Mouse (Mus musculus): ENCODE measurements at regions not wholly inside any gene's neighbourhood (a gene's known extent, or its start where the extent isn't known, plus 50 kb on each side); places are given as distances from the start of the nearest gene placed in this dataset.
A peak's percentile ranks its signal among the peaks of the same experiment; 100 is the strongest.

GRCm38 (mm10) chr7:119384670-119385241 lies 74.3 kb downstream of the Gp2 start:
- H3K9me3 ChIP-seq (ENCODE audit: control insufficient read depth, low read length): no peaks in the 10 kb centered on the region
- ATAC-seq (ENCODE audit: low FRiP score, low TSS enrichment) (no peak), DNase-seq (ENCODE audit: low spot score) (no peak)
- TF ChIP-seq CTCF (IDR thresholded peaks at IDR 0.05; ENCODE audit: low read depth): no peak
- no peak for TF ChIP-seq EP300 (optimal IDR thresholded peaks at IDR 0.05)
- no peak overlapping the region for H3K4me2 ChIP-seq (replicated peaks; ENCODE audit: low read depth)
- H3K4me3 ChIP-seq (ENCODE audit: low read depth, low read length): no peak overlapping the region
- no peaks in the 10 kb centered on the region for H3K36me3 ChIP-seq (ENCODE audit: control insufficient read depth, insufficient read depth, low read length)
- no peak overlapping the region for H3K9ac ChIP-seq (ENCODE audit: low read length)
- WGBS: 65% methylated on average over 7 of the region's 7 CpGs
- no peaks in the 10 kb centered on the region for H3K27me3 ChIP-seq (ENCODE audit: control insufficient read depth, insufficient read depth, low read length)
- H3K4me1 ChIP-seq (replicated peaks; ENCODE audit: control insufficient read depth, insufficient read depth): no peaks in the 10 kb centered on the region
- no peak overlapping the region for H3K27ac ChIP-seq (replicated peaks)

- no peaks in the 10 kb centered on the region for H3K27me3 ChIP-seq (ENCODE audit: control insufficient read depth, insufficient read depth, low read length)
- H3K4me1 ChIP-seq (replicated peaks; ENCODE audit: control insufficient read depth, insufficient read depth): no peaks in the 10 kb centered on the region
- no peak overlapping the region for H3K9ac ChIP-seq (ENCODE audit: low read length)
- ATAC-seq (ENCODE audit: low FRiP score, low TSS enrichment): no peak
- no peak overlapping the region for H3K27ac ChIP-seq (replicated peaks)
- 47% methylated on average over 3 of the region's 3 CpGs for WGBS
- TF ChIP-seq CTCF (IDR thresholded peaks at IDR 0.05; ENCODE audit: low read depth) (no peak), EP300 (optimal IDR thresholded peaks at IDR 0.05) (no peak)
- no peak for DNase-seq (ENCODE audit: low spot score)
- no peaks in the 10 kb centered on the region for H3K9me3 ChIP-seq (ENCODE audit: control insufficient read depth, low read length)
- H3K4me3 ChIP-seq (ENCODE audit: low read depth, low read length): no peak overlapping the region
- H3K36me3 ChIP-seq (ENCODE audit: control insufficient read depth, insufficient read depth, low read length): no peaks in the 10 kb centered on the region
- no peak overlapping the region for H3K4me2 ChIP-seq (replicated peaks; ENCODE audit: low read depth)
Observed at GRCm38 (mm10) chr7:119379935-119380334, 79.2 kb downstream of the Gp2 start.

GRCm38 (mm10) chr7:119364268-119364596 lies 94.9 kb downstream of the Gp2 start:
- Histone ChIP-seq H3K4me1 (replicated peaks; ENCODE audit: control insufficient read depth, insufficient read depth) (no peaks in the 10 kb centered on the region), H3K27me3 (ENCODE audit: control insufficient read depth, insufficient read depth, low read length) (no peaks in the 10 kb centered on the region), H3K4me2 (replicated peaks; ENCODE audit: low read depth) (no peak overlapping the region), H3K9ac (ENCODE audit: low read length) (no peak overlapping the region), H3K4me3 (ENCODE audit: low read depth, low read length) (no peak overlapping the region), H3K36me3 (ENCODE audit: control insufficient read depth, insufficient read depth, low read length) (no peaks in the 10 kb centered on the region), H3K27ac (replicated peaks) (no peak overlapping the region), H3K9me3 (ENCODE audit: control insufficient read depth, low read length) (no peaks in the 10 kb centered on the region)
- ATAC-seq (ENCODE audit: low FRiP score, low TSS enrichment) (no peak), DNase-seq (ENCODE audit: low spot score) (no peak)
- no peak for TF ChIP-seq CTCF (IDR thresholded peaks at IDR 0.05; ENCODE audit: low read depth)
- TF ChIP-seq EP300 (optimal IDR thresholded peaks at IDR 0.05): no peak
- WGBS: 78% methylated on average over 1 of the region's 1 CpGs

GRCm38 (mm10) chr7:119363552-119364267 lies 95.4 kb downstream of the Gp2 start:
- no peak overlapping the region for H3K4me2 ChIP-seq (replicated peaks; ENCODE audit: low read depth)
- H3K9me3 ChIP-seq (ENCODE audit: control insufficient read depth, low read length): no peaks in the 10 kb centered on the region
- no peaks in the 10 kb centered on the region for H3K4me1 ChIP-seq (replicated peaks; ENCODE audit: control insufficient read depth, insufficient read depth)
- H3K27ac ChIP-seq (replicated peaks): no peak overlapping the region
- no peak overlapping the region for H3K4me3 ChIP-seq (ENCODE audit: low read depth, low read length)
- no peak for TF ChIP-seq CTCF (IDR thresholded peaks at IDR 0.05; ENCODE audit: low read depth)
- WGBS: 68% methylated on average over 5 of the region's 5 CpGs
- DNase-seq (ENCODE audit: low spot score) (no peak), ATAC-seq (ENCODE audit: low FRiP score, low TSS enrichment) (no peak)
- H3K27me3 ChIP-seq (ENCODE audit: control insufficient read depth, insufficient read depth, low read length): no peaks in the 10 kb centered on the region
- no peak overlapping the region for H3K9ac ChIP-seq (ENCODE audit: low read length)
- H3K36me3 ChIP-seq (ENCODE audit: control insufficient read depth, insufficient read depth, low read length): no peaks in the 10 kb centered on the region

GRCm38 (mm10) chr7:119357338-119357737 lies 101.7 kb downstream of the Gp2 start:
- WGBS: 88% methylated on average over 3 of the region's 3 CpGs

GRCm38 (mm10) chr7:119356251-119356650 lies 102.8 kb downstream of the Gp2 start:
- H3K36me3 ChIP-seq (ENCODE audit: control insufficient read depth, insufficient read depth, low read length): no peaks in the 10 kb centered on the region
- DNase-seq (ENCODE audit: low spot score) (peak; percentile 45), ATAC-seq (ENCODE audit: low FRiP score, low TSS enrichment) (no peak)
- H3K27me3 ChIP-seq (ENCODE audit: control insufficient read depth, insufficient read depth, low read length): no peaks in the 10 kb centered on the region
- H3K4me1 ChIP-seq (replicated peaks; ENCODE audit: control insufficient read depth, insufficient read depth): no peaks in the 10 kb centered on the region
- TF ChIP-seq EP300 (optimal IDR thresholded peaks at IDR 0.05) (no peak), CTCF (IDR thresholded peaks at IDR 0.05; ENCODE audit: low read depth) (no peak)
- H3K9me3 ChIP-seq (ENCODE audit: control insufficient read depth, low read length): no peaks in the 10 kb centered on the region
- no peak overlapping the region for H3K27ac ChIP-seq (replicated peaks)
- no peak overlapping the region for H3K9ac ChIP-seq (ENCODE audit: low read length)
- no peak overlapping the region for H3K4me2 ChIP-seq (replicated peaks; ENCODE audit: low read depth)
- H3K4me3 ChIP-seq (ENCODE audit: low read depth, low read length): no peak overlapping the region

More at GRCm38 (mm10) chr7:119357338-119357737, 101.7 kb downstream of the Gp2 start:
- H3K27me3 ChIP-seq (ENCODE audit: control insufficient read depth, insufficient read depth, low read length): no peaks in the 10 kb centered on the region
- H3K27ac ChIP-seq (replicated peaks): no peak overlapping the region
- H3K4me1 ChIP-seq (replicated peaks; ENCODE audit: control insufficient read depth, insufficient read depth): no peaks in the 10 kb centered on the region
- H3K9me3 ChIP-seq (ENCODE audit: control insufficient read depth, low read length): no peaks in the 10 kb centered on the region
- no peaks in the 10 kb centered on the region for H3K36me3 ChIP-seq (ENCODE audit: control insufficient read depth, insufficient read depth, low read length)
- no peak overlapping the region for H3K4me3 ChIP-seq (ENCODE audit: low read depth, low read length)
- TF ChIP-seq CTCF (IDR thresholded peaks at IDR 0.05; ENCODE audit: low read depth): no peak
- TF ChIP-seq EP300 (optimal IDR thresholded peaks at IDR 0.05): no peak
- no peak overlapping the region for H3K4me2 ChIP-seq (replicated peaks; ENCODE audit: low read depth)
- no peak for DNase-seq (ENCODE audit: low spot score)
- no peak for ATAC-seq (ENCODE audit: low FRiP score, low TSS enrichment)
- no peak overlapping the region for H3K9ac ChIP-seq (ENCODE audit: low read length)

All from stomach, postnatal 0 days (tissue).